Mouse (Mus musculus) forebrain, postnatal 0 days (tissue): ENCODE measurements around the gene Gm11937. TPM values are rescaled to one million over a fixed set of nuclear protein-coding genes. Genes with fewer than 3 reads are reported as not detected.
A peak's percentile ranks its signal among the peaks of the same experiment; 100 is the strongest.

ENCODE experiments used
- ATAC-seq: fragments of 200-750 bp; cut with Nextera tagmentation; 2 replicates; pipeline ENCODE4 v1.8.0; 2017; ENCODE audit warnings: mild to moderate bottlenecking, moderate library complexity
- DNase-seq: peaks from one replicate; pipeline ENCODE4 v3.0.0-alpha.2; 2015
- H3K27ac ChIP-seq: fragments of 300-500 bp; sonication (generic); 2 replicates; pipeline ENCODE4 v1.5.1; 2014; ENCODE audit warnings: low read depth, mild to moderate bottlenecking, antibody characterized with exemption, low read length, moderate library complexity, mixed read lengths
- H3K27me3 ChIP-seq: fragments of 300-500 bp; sonication (generic); 2 replicates; pipeline ENCODE4 v1.6.1; 2014; ENCODE audit warnings: mild to moderate bottlenecking, low read length, mixed read lengths; ENCODE audit not compliant: insufficient read depth
- H3K36me3 ChIP-seq: fragments of 300-500 bp; sonication (generic); 2 replicates; pipeline ENCODE4 v1.6.1; 2014; ENCODE audit warnings: mild to moderate bottlenecking, moderate library complexity; ENCODE audit not compliant: insufficient read depth
- H3K4me1 ChIP-seq: fragments of 300-500 bp; sonication (generic); 2 replicates; pipeline ENCODE4 v1.6.1; 2014; ENCODE audit warnings: antibody characterized with exemption; ENCODE audit not compliant: insufficient read depth
- H3K4me2 ChIP-seq: fragments of 300-500 bp; sonication (generic); 2 replicates; pipeline ENCODE4 v1.6.1; 2014; ENCODE audit warnings: low read depth, mild to moderate bottlenecking, moderate library complexity
- H3K4me3 ChIP-seq: fragments of 300-500 bp; sonication (generic); 2 replicates; pipeline ENCODE4 v1.5.1; 2014; ENCODE audit warnings: low read depth, low read length, mixed read lengths
- H3K9ac ChIP-seq: fragments of 300-500 bp; sonication (generic); 2 replicates; pipeline ENCODE4 v1.6.1; 2014; ENCODE audit warnings: mild to moderate bottlenecking
- H3K9me3 ChIP-seq: fragments of 300-500 bp; sonication (generic); 2 replicates; pipeline ENCODE4 v1.6.1; 2016; ENCODE audit warnings: low read length
- CTCF ChIP-seq: sonication (generic); IDR thresholded peaks from 2 replicates; pipeline ENCODE4 v1.5.1; 2016; ENCODE audit warnings: antibody characterized with exemption, control low read depth, low read depth
- WGBS: fragments of 180-500 bp; shearing (Covaris S2); extraction: QIAGEN DNeasy Blood & Tissue Kit; methylation state at CpG from one replicate; pipeline ENCODE4 v1.1.7; 2014; 5-methylcytosine and 5-hydroxymethylcytosine counted together
- polyA plus RNA-seq: library from polyadenylated mRNA; unstranded; fragments of >200 nt; fragmentation: Nextera tagmentation; extraction: Ambion mirVana; gene quantifications from 2 replicates; pipeline ENCODE4 v1.2.1, GENCODE M21; 2015
- total RNA-seq: library from RNA; depleted of rRNA; stranded (reverse); fragments of >200 nt; gene quantifications from 2 replicates; pipeline ENCODE4 v1.2.3, GENCODE M21; 2014

Gm11937 gene
- total and polyA plus RNA-seq, 2 experiments from 2014 or later, result not detected

DNA sequence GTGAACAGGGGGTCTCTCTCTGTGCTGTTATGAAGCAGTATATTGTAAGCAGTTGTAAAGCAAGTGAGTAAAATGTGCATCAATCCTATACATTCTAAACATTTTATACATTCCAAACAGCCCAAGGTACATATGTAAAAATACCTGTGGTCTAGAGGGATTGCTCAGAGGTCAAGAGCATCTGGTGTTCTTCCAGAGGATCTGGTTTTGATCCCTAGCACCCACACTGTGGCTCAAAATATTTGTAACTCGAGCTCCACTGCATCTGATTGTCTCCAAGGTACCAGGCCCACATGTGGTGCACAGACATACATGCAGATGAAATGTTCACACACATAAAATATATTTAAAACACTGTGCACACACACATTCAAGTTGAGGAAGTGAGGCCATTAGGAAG lies 30.9 kb upstream of the Gm11937 start:
- DNase-seq, result no peak
- 42% methylated on average over 1 of the region's 1 CpGs for WGBS

DNA sequence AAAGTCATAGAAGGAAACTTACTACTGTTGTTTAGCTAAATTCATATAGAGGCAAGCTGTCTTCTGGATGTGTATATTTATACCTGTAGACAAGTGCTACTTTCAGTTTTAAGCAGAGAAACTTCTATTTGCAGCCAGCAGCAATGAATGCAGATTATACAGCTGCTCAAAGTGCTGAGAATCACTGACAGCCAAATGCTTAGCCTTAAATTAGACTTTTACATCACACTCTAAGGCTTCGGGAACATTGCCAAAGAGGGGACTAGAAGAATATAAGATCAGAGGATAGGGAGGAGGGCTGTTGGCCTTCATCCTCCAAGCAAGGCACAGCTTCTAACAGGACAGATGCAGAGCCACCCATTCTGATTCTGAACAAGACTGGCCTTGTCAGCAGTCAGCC lies 27.1 kb upstream of the Gm11937 start:
- H3K36me3 ChIP-seq, result no peaks in the 10 kb centered on the region
- no peak overlapping the region for H3K4me2 ChIP-seq
- no peak overlapping the region for H3K9ac ChIP-seq
- ATAC-seq (no peak), DNase-seq (peak; percentile 43)
- H3K4me3 ChIP-seq, result no peak overlapping the region
- H3K27ac ChIP-seq, result no peak overlapping the region
- no peak for TF ChIP-seq CTCF
- H3K9me3 ChIP-seq, result no peaks in the 10 kb centered on the region
- 62% methylated on average over 1 of the region's 1 CpGs for WGBS
- no peaks in the 10 kb centered on the region for H3K27me3 ChIP-seq
- H3K4me1 ChIP-seq, result no peaks in the 10 kb centered on the region

More for the DNA sequence above, 30.9 kb upstream of the Gm11937 start:
- Histone ChIP-seq H3K4me2 (no peak overlapping the region), H3K4me1 (no peaks in the 10 kb centered on the region), H3K9ac (no peak overlapping the region), H3K36me3 (no peaks in the 10 kb centered on the region), H3K27ac (no peak overlapping the region), H3K9me3 (no peaks in the 10 kb centered on the region), H3K4me3 (no peak overlapping the region), H3K27me3 (no peaks in the 10 kb centered on the region)
- TF ChIP-seq CTCF, result no peak
- no peak for ATAC-seq

- no peak within 1 kb of the TSS for H3K9ac ChIP-seq
- ATAC-seq, result no peak
- no peaks in the 10 kb centered on the region for H3K9me3 ChIP-seq
- H3K4me2 ChIP-seq, result no peak within 1 kb of the TSS
- H3K36me3 ChIP-seq, result no peaks in the 10 kb centered on the region
- TF ChIP-seq CTCF, result no peak
- 36% methylated on average over 5 of the region's 8 CpGs for WGBS
- no peak within 1 kb of the TSS for H3K4me3 ChIP-seq
- H3K27ac ChIP-seq, result no peak within 1 kb of the TSS
- H3K27me3 ChIP-seq, result no peaks in the 10 kb centered on the region
- no peak for DNase-seq
- no peaks in the 10 kb centered on the region for H3K4me1 ChIP-seq
These were observed 24.7 kb upstream of the Gm11937 start, which contains the start of gene Krtap4-2 for GRCm38 (mm10) chr11:99634653-99635134. TSS of gene Krtap4-2 (minus strand) at chr11:99635084.

- TF ChIP-seq CTCF, result no peak
- no peak for DNase-seq
These were observed 23.3 kb upstream of the Gm11937 start for GRCm38 (mm10) chr11:99633293-99633692.

DNA sequence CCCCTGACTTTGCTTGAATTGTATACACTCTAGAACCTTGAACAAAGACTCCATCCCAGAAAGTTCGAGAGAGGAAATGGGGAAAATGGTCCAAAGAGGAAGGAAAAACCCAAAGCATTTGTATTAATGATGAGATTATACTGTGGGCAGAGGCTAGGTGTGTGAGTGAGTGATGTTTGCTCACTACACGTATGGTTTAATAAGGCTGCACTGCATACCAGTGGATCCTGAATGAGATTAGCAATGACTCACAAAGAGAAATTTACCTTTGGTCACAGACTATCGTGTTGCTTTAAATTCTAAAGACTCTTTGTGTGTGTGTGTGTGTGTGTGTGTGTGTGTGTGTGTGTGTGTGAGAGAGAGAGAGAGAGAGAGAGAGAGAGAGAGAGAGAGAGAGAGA lies 20.9 kb upstream of the Gm11937 start:
- DNase-seq (no peak), ATAC-seq (no peak)
- Histone ChIP-seq H3K4me3 (no peak overlapping the region), H3K27me3 (no peaks in the 10 kb centered on the region), H3K9me3 (no peaks in the 10 kb centered on the region), H3K4me1 (no peaks in the 10 kb centered on the region), H3K4me2 (no peak overlapping the region), H3K9ac (no peak overlapping the region), H3K36me3 (no peaks in the 10 kb centered on the region), H3K27ac (no peak overlapping the region)
- WGBS, result 76% methylated on average over 3 of the region's 3 CpGs
- no peak for TF ChIP-seq CTCF

More at GRCm38 (mm10) chr11:99633293-99633692, 23.3 kb upstream of the Gm11937 start:
- Histone ChIP-seq H3K4me1 (no peaks in the 10 kb centered on the region), H3K9me3 (no peaks in the 10 kb centered on the region), H3K4me2 (no peak overlapping the region), H3K9ac (no peak overlapping the region), H3K4me3 (no peak overlapping the region), H3K27ac (no peak overlapping the region), H3K36me3 (no peaks in the 10 kb centered on the region), H3K27me3 (no peaks in the 10 kb centered on the region)
- WGBS, result 61% methylated on average over 2 of the region's 2 CpGs
- no peak for ATAC-seq

- Histone ChIP-seq H3K4me2 (no peak within 1 kb of the TSS), H3K9ac (no peak within 1 kb of the TSS), H3K4me3 (no peak within 1 kb of the TSS), H3K36me3 (no peaks in the 10 kb centered on the region), H3K27ac (no peak within 1 kb of the TSS), H3K4me1 (no peaks in the 10 kb centered on the region), H3K9me3 (no peaks in the 10 kb centered on the region), H3K27me3 (no peaks in the 10 kb centered on the region)
- no peak for DNase-seq
- no peak for ATAC-seq
- 83% methylated on average over 4 of the region's 4 CpGs for WGBS
- TF ChIP-seq CTCF, result no peak
These were observed 18.1 kb upstream of the Gm11937 start, which contains the start of gene Krtap4-1 for GRCm38 (mm10) chr11:99628138-99628537. TSS of gene Krtap4-1 (minus strand) at chr11:99628238.

DNA sequence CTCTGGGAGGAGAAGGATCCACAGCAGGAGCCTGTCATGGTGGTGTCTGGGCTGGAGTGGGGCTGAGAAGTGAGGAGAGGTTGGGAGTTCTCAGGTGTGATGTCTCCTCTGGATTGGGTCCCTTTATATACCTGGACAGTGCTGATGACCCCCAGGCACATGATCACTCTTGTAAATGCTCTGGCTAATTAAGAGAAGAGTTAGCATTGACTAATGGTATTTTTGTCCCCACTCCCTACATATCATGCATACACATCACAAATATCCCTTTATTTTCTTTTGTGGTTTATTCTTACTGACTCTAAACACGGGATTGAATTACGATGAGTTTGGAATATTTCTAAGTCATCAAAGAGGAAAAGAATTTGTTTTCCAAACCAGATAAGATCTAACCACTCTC lies 10.3 kb upstream of the Gm11937 start, which contains the start of gene Gm11562:
Gene Gm11562 (minus strand): TSS at position 101 of the 400 bp plus-strand sequence.
- Histone ChIP-seq H3K9ac (no peak within 1 kb of the TSS), H3K36me3 (no peaks in the 10 kb centered on the region), H3K27ac (no peak within 1 kb of the TSS), H3K9me3 (no peaks in the 10 kb centered on the region), H3K27me3 (no peaks in the 10 kb centered on the region), H3K4me1 (no peaks in the 10 kb centered on the region), H3K4me3 (no peak within 1 kb of the TSS), H3K4me2 (no peak within 1 kb of the TSS)
- ATAC-seq (no peak), DNase-seq (no peak)
- WGBS, result 87% methylated on average over 2 of the region's 2 CpGs
- TF ChIP-seq CTCF, result no peak
